Mouse (Mus musculus) hematopoietic multipotent progenitor cell, adult 10-12 weeks (in vitro differentiated cells): ENCODE results near the gene Defa25. TPM values are rescaled to one million over a fixed set of nuclear protein-coding genes. Genes with fewer than 3 reads are reported as not detected.

Experiments
- polyA plus RNA-seq: library from polyadenylated mRNA; stranded (reverse); fragments of >175 nt; gene quantifications from 2 replicates; pipeline ENCODE4 v1.2.3, GENCODE M21; 2012; ENCODE audit warnings: low replicate concordance

Gene Defa25
- not detected in 2 replicates for polyA plus RNA-seq

DNA sequence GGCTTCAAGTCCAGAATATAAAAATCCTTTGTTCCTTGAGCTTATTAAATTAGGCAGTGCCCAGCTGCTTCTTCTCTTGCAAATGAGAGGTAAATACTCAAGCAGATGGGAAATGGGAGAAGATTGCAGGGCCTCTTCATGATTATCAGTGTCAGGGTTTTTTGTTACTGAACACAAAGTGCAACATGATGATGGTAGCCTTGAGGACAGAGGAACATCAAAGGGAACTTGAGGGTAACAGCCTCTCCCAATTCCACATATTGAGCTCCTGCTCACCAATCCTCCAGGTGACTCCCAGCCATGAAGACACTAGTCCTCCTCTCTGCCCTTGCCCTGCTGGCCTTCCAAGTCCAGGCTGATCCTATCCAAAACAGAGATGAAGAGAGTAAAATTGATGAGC lies at the start of gene Defa25:
TSS of gene Defa25 (plus strand) at position 301 of the 400 bp plus-strand sequence.

DNA sequence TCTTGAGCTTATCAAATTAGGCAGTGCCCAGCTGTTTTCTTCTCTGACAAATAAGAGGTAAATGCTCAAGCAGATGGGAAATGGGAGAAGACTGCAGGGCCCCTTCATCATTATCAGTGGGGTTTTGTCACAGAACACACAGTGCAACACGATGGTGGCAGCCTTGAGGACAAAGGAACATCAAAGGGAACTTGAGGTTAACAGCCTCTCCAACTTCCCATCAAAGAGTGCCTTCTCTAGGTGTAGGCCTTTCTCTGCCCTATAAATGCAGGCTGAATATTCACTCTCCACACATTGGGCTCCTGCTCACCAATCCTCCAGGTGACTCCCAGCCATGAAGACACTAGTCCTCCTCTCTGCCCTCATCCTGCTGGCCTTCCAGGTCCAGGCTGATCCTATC lies 29.5 kb upstream of the Defa25 start, which contains the start of gene Defa23:
TSS of gene Defa23 (plus strand) at position 301 of the 400 bp plus-strand sequence.

DNA sequence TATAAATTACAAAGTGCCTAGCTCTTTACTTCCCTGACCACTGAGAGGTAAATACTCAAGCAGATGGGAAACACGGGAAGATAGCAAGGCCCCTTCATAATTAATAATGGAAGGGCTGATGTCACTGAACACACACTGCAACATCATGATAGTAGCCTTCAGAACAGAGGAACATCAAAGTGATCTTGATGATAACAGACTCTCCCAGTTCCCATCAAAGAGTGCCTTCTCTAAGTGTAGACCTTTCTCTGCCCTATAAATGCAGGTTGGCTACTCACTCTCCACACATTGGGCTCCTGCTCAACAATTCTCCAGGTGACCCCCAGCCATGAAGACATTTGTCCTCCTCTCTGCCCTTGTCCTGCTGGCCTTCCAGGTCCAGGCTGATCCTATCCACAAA lies 19.5 kb upstream of the Defa25 start, which contains the start of gene Defa35:
TSS of gene Defa35 (plus strand) at position 301 of the 400 bp plus-strand sequence.

DNA sequence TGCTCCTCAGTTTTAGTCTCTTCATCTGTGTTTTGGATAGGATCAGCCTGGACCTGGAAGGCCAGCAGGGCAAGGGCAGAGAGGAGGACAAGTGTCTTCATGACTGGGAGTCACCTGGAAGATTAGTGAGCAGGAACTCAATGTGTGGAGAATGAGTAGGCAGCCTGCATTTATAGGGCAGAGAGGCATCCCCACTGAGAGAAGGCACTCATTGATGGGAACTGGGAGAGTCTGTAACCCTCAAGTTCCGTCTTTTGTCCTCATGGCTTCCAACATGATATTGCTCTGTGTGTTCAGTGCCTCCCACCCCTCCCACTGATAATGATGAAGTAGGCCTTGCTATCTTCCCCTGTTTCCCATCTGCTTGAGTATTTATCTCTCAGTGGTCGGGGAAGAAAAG lies 11.7 kb downstream of the Defa25 start, which contains the start of gene Gm14851:
TSS of gene Gm14851 (minus strand) at position 101 of the 400 bp plus-strand sequence.

DNA sequence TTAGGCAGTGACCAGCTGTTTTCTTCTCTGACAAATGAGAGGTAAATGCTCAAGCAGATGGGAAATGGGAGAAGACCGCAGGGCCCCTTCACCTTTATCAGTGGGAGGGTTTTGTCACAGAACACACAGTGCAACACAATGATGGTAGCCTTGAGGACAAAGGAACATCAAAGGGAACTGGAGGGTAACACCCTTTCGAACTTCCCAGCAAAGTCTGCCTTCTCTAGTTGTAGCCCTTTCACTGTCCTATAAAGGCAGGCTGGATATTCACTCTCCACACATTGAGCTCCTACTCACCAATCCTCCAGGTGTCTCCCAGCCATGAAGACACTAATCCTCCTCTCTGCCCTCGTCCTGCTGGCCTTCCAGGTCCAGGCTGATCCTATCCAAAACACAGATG lies 50.1 kb downstream of the Defa25 start, which contains the start of gene Defa30:
TSS of gene Defa30 (plus strand) at position 301 of the 400 bp plus-strand sequence.

Other genes with a start within 250 kb of the Defa25 start
- not detected in 2 replicates for gene Defb33, start 191.8 kb upstream of the Defa25 start, polyA plus RNA-seq
- gene Gm15056, start 181.8 kb upstream of the Defa25 start, polyA plus RNA-seq = not detected in 2 replicates
- not detected in 2 replicates for gene Gm6040, start 162.4 kb upstream of the Defa25 start, polyA plus RNA-seq
- gene AY761185, start 139.7 kb upstream of the Defa25 start, polyA plus RNA-seq = not detected in 2 replicates
- gene Defa21, start 58.9 kb upstream of the Defa25 start, polyA plus RNA-seq = not detected in 2 replicates
- gene Defa23, start 29.4 kb upstream of the Defa25 start, polyA plus RNA-seq = not detected in 2 replicates
- not detected in 2 replicates for gene Defa35, start 19.4 kb upstream of the Defa25 start, polyA plus RNA-seq
- not detected in 2 replicates for gene Gm14851, start 11.6 kb downstream of the Defa25 start, polyA plus RNA-seq
- gene Defa30, start 50.2 kb downstream of the Defa25 start, polyA plus RNA-seq = not detected in 2 replicates
- not detected in 2 replicates for gene Defa22, start 77.8 kb downstream of the Defa25 start, polyA plus RNA-seq
- not detected in 2 replicates for gene Defa31, start 107.2 kb downstream of the Defa25 start, polyA plus RNA-seq
- not detected in 2 replicates for gene Gm15293, start 117.1 kb downstream of the Defa25 start, polyA plus RNA-seq
- not detected in 2 replicates for gene Gm15292, start 165.3 kb downstream of the Defa25 start, polyA plus RNA-seq
- gene Defa27, start 231.1 kb downstream of the Defa25 start, polyA plus RNA-seq = not detected in 2 replicates
- not detected in 2 replicates for gene Defa29, start 242.6 kb downstream of the Defa25 start, polyA plus RNA-seq